Mouse (Mus musculus): ENCODE data around the gene Coil.

- TF ChIP-seq ZC3H11A (IDR thresholded peaks at IDR 0.05; ENCODE audit: low read depth, low read length), result no peak
- TF ChIP-seq ZMIZ1 (IDR thresholded peaks at IDR 0.05; ENCODE audit: low read depth, low read length), result no peak
- no peak for TF ChIP-seq IRF4 (IDR thresholded peaks at IDR 0.05; ENCODE audit: low read depth, low read length)
- TF ChIP-seq CTCF (conservative IDR thresholded peaks at IDR 0.05 in 1 of 2, IDR thresholded peaks at IDR 0.05 in 1 of 2; ENCODE audit: low read depth in 2 of 2, low read length in 2 of 2), result peak; percentile 12 to 58; a peak in 2 of 4 replicates
- no peak for TF ChIP-seq POLR2A (IDR thresholded peaks at IDR 0.05; ENCODE audit: low read depth, low read length)
- no peak for TF ChIP-seq USF1 (IDR thresholded peaks at IDR 0.05; ENCODE audit: low read depth, low read length)
- peak; percentile 37 for TF ChIP-seq SMC3 (IDR thresholded peaks at IDR 0.05; ENCODE audit: low read depth, low read length)
- TF ChIP-seq JUN (IDR thresholded peaks at IDR 0.05; ENCODE audit: insufficient read depth, low read depth, low read length), result no peak
Measured at GRCm38 (mm10) chr11:89034592-89034991, 64.5 kb downstream of the Coil start.
